Comparison of ENCODE assay signal across 8 mouse cellular contexts in the genomic region with DNA sequence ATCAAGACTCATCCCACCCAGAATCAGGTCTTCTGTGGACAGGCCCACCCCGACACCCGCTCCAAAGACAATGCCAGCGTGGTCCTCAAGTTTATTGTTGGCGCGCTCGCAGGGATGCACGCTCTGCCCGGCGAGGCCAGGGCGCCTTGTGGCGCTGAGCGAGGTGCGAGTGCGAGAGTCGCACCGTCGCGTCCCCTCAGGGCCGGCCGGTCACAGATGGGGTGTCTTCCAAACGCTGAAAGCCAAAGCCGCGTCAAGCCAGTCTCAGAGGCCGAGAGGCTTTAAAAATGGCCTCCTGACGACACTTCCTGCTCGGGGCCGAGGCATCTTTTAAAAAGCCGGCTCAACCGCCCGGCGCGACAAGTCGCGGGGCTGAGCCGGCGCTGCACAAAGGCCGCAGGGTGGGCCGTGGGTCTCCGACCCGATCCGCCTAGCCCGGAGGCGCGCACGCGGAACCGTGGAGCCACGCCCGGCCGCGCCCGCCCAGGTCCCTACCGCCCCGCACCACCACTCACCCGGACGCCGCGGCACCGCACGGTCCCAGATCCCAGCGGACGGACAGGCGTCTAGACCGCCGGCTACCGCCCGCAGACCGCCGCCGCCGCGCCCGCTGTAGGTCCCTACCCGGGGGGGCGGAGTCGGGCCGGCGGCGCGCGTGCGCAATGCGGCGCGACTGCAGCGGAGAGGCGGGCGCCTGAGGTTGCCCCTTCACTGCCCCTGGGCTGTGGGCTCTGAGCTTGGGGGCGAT. TPM values are rescaled to one million over a fixed set of nuclear protein-coding genes. Genes with fewer than 3 reads are reported as not detected.
DNase-seq lines count a peak whose midpoint lies in the region; ATAC-seq lines count a peak whose summit lies in the region.

Gene Zfp518b, minus strand, starts transcription at position 663 of the 748 bp plus-strand sequence.

- peaks cover 10% of the 10 kb centered on the region for H3K4me1 ChIP-seq in hindbrain, embryonic 14.5 days (replicated peaks; ENCODE audit: control insufficient read depth, insufficient read depth, low read length)

- peak within 1 kb of the TSS; percentile 92 for H3K9ac ChIP-seq in hindbrain, embryonic 14.5 days

- peak within 1 kb of the TSS; percentile 77 for H3K4me3 ChIP-seq in hindbrain, embryonic 14.5 days (replicated peaks; ENCODE audit: low read length)

- H3K4me2 ChIP-seq in hindbrain, embryonic 14.5 days (replicated peaks): peak within 1 kb of the TSS; percentile 65

- peak; percentile 93 for ATAC-seq in hindbrain, embryonic 14.5 days (ENCODE audit: low FRiP score)

- H3K27me3 ChIP-seq in hindbrain, embryonic 14.5 days (ENCODE audit: control insufficient read depth, insufficient read depth, low read length): no peaks in the 10 kb centered on the region

- 1% methylated on average over 75 of the region's 89 CpGs for WGBS in hindbrain, embryonic 14.5 days

- peaks cover 37% of the 10 kb centered on the region for H3K36me3 ChIP-seq in hindbrain, embryonic 14.5 days (replicated peaks; ENCODE audit: control insufficient read depth, insufficient read depth)

- DNase-seq in WW6 (ENCODE audit: low read depth, low spot score): peak; percentile 39
- DNase-seq in cerebellum, postnatal 10 days: peak; percentile 87 to 91
- DNase-seq in frontal cortex, postnatal 36 days (ENCODE audit: low spot score in 2 of 2): peak; percentile 71 to 77
- peak; percentile 78 for DNase-seq in hindbrain, embryonic 14.5 days (ENCODE audit: low spot score)
- DNase-seq in layer of hippocampus, postnatal 36 days: peak; percentile 75 to 79
- DNase-seq in lung, postnatal 25 days (ENCODE audit: low spot score): peak; percentile 74
- peak; percentile 82 for DNase-seq in retina, embryonic 14.5 days (ENCODE audit: low spot score)
- peak; percentile 79 for DNase-seq in thymus, postnatal 25 days

- H3K9me3 ChIP-seq in hindbrain, embryonic 14.5 days (ENCODE audit: control insufficient read depth, low read length): 0 out of 2 replicates have a peak, but pooled peaks cover 3% of the 10 kb centered on the region

- peak within 1 kb of the TSS; percentile 90 for H3K27ac ChIP-seq in hindbrain, embryonic 14.5 days

RNA-seq across cellular contexts. Expression of gene Zfp518b, which starts in this region (rescaled TPM):
- polyA plus RNA-seq in hindbrain, embryonic 14.5 days (2014; fragmentation: Nextera tagmentation; extraction: Ambion mirVana): 31.6 and 34.4 TPM in 2 replicates
- total RNA-seq in layer of hippocampus, postnatal 36 days (2021): 10 to 100 TPM; 14.3 to 19.7 TPM

Comparison
In these comparisons a context has a peak if more than half of its experiments do, and no peak if none do; other contexts are left out.
1. Peak in every context shown above with its lines: DNase-seq, ATAC-seq, H3K4me3 ChIP-seq and H3K27ac ChIP-seq.
2. DNase-seq: peak in every context shown above with its lines; median percentile 89 in cerebellum, postnatal 10 days; 82 in retina, embryonic 14.5 days; 79 in thymus, postnatal 25 days; 78 in hindbrain, embryonic 14.5 days; 77 in layer of hippocampus, postnatal 36 days; 74 in frontal cortex, postnatal 36 days; 74 in lung, postnatal 25 days; 39 in WW6.